Mouse (Mus musculus) midbrain, embryonic 10.5 days (tissue): ENCODE data around the gene Farp1. TPM values are rescaled to one million over a fixed set of nuclear protein-coding genes. Genes with fewer than 3 reads are reported as not detected.

Experiments used
- DNase-seq: peaks from one replicate; pipeline ENCODE4 v3.0.0-alpha.2; 2017; ENCODE audit warnings: low spot score
- H3K27ac ChIP-seq: fragments of 300-500 bp; sonication (generic); replicated peaks from 2 replicates; pipeline ENCODE4 v1.5.1; 2016; ENCODE audit warnings: mild to moderate bottlenecking
- H3K27me3 ChIP-seq: fragments of 300-500 bp; sonication (generic); 2 replicates; pipeline ENCODE4 v1.6.1; 2016; ENCODE audit warnings: low read depth, mild to moderate bottlenecking; ENCODE audit not compliant: poor library complexity, severe bottlenecking
- H3K36me3 ChIP-seq: fragments of 300-500 bp; sonication (generic); 2 replicates; pipeline ENCODE4 v1.6.1; 2016; ENCODE audit warnings: mild to moderate bottlenecking, moderate library complexity
- H3K4me1 ChIP-seq: fragments of 300-500 bp; sonication (generic); 2 replicates; pipeline ENCODE4 v1.6.1; 2016
- H3K4me3 ChIP-seq: fragments of 300-500 bp; sonication (generic); 2 replicates; pipeline ENCODE4 v1.5.1; 2016; ENCODE audit warnings: mild to moderate bottlenecking, moderate library complexity
- H3K9me3 ChIP-seq: fragments of 300-500 bp; sonication (generic); replicated peaks from 2 replicates; pipeline ENCODE4 v1.6.1; 2016; ENCODE audit warnings: mild to moderate bottlenecking
- WGBS: fragments of 180-500 bp; shearing (Covaris S2); methylation state at CpG from one replicate; pipeline ENCODE4 v1.1.7; 2016; 5-methylcytosine and 5-hydroxymethylcytosine counted together
- polyA plus RNA-seq: library from polyadenylated mRNA; unstranded; fragments of >200 nt; fragmentation: Nextera tagmentation; extraction: Ambion mirVana; gene quantifications from 2 replicates; pipeline ENCODE4 v1.2.1, GENCODE M21; 2016

The Farp1 gene
- polyA plus RNA-seq, 1 experiment from 2014 or later, result 18.2 TPM

DNA sequence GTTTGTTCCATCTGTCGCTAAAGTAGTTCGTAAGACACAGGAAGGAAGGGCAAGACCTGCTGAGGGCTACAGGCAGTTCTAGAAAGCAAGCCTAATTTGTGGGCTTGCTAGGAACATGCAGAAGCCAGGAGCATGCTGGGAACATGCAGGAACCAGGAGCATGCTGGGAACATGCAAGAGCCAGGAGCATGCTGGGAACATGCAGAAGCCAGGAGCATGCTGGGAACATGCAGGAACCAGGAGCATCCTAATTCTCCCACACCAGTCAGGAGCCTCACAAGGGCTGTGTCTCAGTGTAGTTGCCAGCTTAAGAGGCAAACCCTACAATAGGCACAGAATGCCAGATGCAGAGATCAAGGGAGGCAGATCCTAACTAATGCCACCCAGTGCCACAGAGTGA is 291.4 kb downstream of the Farp1 start:
- Histone ChIP-seq H3K36me3 (peaks cover 8% of the 10 kb centered on the region; the same call in 1 of the 2 replicates), H3K4me3 (no peak overlapping the region), H3K9me3 (0 out of 2 replicates have a peak, but pooled peaks cover 4% of the 10 kb centered on the region), H3K27me3 (no peaks in the 10 kb centered on the region), H3K4me1 (peaks cover 5% of the 10 kb centered on the region; the same call in 1 of the 2 replicates), H3K27ac (no peak overlapping the region)
- no peak for DNase-seq
- WGBS, result 94% methylated on average over 2 of the region's 2 CpGs

DNA sequence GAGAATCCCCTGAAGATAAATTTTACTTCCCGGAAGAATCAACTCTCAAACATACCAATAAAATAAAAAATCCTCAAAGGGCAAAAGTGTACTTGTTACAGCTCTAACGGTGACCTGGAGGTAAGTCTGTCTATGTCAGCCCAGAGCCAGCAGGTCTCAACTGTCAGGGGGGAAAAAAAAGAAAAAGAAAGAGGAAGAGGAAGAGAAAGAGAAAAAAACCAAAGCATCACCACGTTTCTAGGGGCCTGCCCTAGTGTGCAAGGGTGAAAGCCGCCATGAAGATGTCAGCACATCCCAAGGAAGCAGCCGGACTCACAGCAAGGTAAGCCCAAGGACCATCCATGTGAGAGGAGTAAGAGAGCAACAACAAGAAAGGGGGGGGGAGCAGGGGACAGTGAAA is 293.9 kb downstream of the Farp1 start:
- DNase-seq, result no peak
- no peaks in the 10 kb centered on the region for H3K27me3 ChIP-seq
- no peak overlapping the region for H3K27ac ChIP-seq
- no peak overlapping the region for H3K4me3 ChIP-seq
- H3K9me3 ChIP-seq, result no peaks in the 10 kb centered on the region
- H3K36me3 ChIP-seq, result peaks cover 8% of the 10 kb centered on the region
- peaks cover 5% of the 10 kb centered on the region; the same call in 1 of the 2 replicates for H3K4me1 ChIP-seq
- 88% methylated on average over 5 of the region's 5 CpGs for WGBS

DNA sequence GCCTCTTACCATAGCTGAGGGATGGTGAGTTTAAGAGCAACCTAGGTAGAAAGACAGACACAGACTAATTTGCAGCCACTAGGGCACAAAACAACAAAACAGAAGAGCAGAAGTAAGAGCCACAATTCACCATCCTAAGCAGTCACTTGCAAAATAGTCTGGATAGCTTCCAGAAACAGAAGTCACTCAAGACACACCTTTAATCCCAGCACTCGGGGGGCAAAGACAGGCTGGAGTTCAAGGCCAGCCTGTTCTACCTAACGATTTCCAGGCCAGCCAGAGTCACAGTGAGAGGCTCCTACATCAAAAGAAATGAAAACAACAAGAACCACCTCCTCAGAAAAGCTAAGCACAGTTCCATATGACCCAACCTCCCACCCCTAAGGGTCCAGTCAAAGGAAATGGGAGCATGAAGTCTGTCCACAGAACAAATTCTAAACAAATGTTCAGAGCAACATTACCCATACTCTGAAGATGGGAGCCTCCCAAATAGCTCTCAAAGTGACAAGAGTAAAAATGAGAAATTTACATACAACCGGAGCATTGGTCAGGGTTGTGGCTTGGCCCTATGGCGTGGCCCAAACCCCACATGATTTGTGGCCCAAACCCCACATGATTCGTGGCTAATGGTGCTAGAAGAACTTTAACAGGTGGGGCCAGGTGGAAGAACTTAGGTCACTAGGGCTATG is 294.5 kb downstream of the Farp1 start:
- H3K9me3 ChIP-seq, result no peaks in the 10 kb centered on the region
- H3K27me3 ChIP-seq, result no peaks in the 10 kb centered on the region
- 80% methylated on average over 5 of the region's 5 CpGs for WGBS

DNA sequence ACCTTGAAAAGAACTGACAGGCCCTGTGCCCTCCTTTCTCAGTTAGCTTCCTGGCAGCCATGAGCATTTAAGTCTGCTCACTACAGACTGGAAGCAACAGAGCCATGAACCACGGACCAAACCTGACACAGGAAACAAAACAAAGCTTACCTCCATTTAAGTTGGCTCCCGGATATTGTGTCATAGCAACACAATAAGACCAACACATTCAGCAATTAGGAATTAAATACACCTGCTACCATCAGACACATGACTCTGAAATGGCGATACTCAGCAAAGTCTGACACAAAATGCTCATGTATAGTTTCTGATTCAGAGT is 295.0 kb downstream of the Farp1 start:
- Histone ChIP-seq H3K27me3 (no peaks in the 10 kb centered on the region), H3K4me3 (no peak overlapping the region), H3K27ac (no peak overlapping the region), H3K4me1 (peaks cover 5% of the 10 kb centered on the region; the same call in 1 of the 2 replicates), H3K9me3 (no peaks in the 10 kb centered on the region), H3K36me3 (peaks cover 17% of the 10 kb centered on the region)
- 91% methylated on average over 3 of the region's 3 CpGs for WGBS
- DNase-seq, result no peak

More for the DNA sequence above, 294.5 kb downstream of the Farp1 start:
- Histone ChIP-seq H3K4me3 (no peak overlapping the region), H3K36me3 (peaks cover 12% of the 10 kb centered on the region), H3K4me1 (peaks cover 5% of the 10 kb centered on the region; the same call in 1 of the 2 replicates), H3K27ac (no peak overlapping the region)
- DNase-seq, result no peak

Other genes starting within 250 kb of the Farp1 start
- gene Ipo5, start 124.0 kb upstream of the Farp1 start, polyA plus RNA-seq, result 147 and 158 TPM in 2 replicates